Mouse (Mus musculus) granulocyte monocyte progenitor cell, adult 5-6 weeks (primary cell): ENCODE results near the gene Cdipt. TPM values are rescaled to one million over a fixed set of nuclear protein-coding genes. Genes with fewer than 3 reads are reported as not detected.
A peak's percentile ranks its signal among the peaks of the same experiment; 100 is the strongest.

Experiments used
- ATAC-seq: replicated peaks from 2 replicates; pipeline ENCODE4 v1.8.0; 2016; ENCODE audit warnings: mild to moderate bottlenecking, moderate TSS enrichment, inconsistent platforms; ENCODE audit not compliant: poor library complexity, severe bottlenecking
- total RNA-seq, 2 experiments: library from RNA; stranded (forward) in 1 of 2; stranded (reverse) in 1 of 2; fragments of 200-712, 200-1000 nt in 1 of 2; fragments of >200 nt in 1 of 2; fragmentation: Nextera tagmentation in 1 of 2; gene quantifications; 2 replicates each; pipeline ENCODE4 v1.2.3; 2014 to 2017

The Cdipt gene
- total RNA-seq, 2 experiments from 2014 or later, result 38.2 to 72.3 TPM

DNA sequence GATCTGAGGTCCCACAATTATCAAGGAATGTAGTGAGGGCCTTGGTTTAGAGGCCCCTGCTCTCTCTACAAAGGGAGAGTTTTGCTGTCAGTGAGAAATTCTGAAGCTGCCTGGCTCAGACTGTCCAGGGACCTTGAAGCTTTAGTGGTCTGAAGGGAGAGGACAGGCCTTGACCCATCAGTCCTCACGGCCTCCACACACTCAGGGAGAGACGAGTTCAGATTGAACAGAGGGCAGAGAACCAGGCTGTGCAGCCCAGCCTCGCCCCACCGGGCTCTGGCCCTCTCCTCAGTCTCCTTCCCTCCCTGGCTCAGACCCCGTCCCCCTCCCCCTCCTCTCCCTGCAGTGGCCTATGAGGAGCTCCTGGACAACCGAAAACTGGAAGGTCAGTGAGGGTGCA lies 8.4 kb upstream of the Cdipt start:
- no peak for ATAC-seq

GRCm38 (mm10) chr7:126975493-126975892 lies 221 bp upstream of the Cdipt start:
- peak; percentile 53 for ATAC-seq

DNA sequence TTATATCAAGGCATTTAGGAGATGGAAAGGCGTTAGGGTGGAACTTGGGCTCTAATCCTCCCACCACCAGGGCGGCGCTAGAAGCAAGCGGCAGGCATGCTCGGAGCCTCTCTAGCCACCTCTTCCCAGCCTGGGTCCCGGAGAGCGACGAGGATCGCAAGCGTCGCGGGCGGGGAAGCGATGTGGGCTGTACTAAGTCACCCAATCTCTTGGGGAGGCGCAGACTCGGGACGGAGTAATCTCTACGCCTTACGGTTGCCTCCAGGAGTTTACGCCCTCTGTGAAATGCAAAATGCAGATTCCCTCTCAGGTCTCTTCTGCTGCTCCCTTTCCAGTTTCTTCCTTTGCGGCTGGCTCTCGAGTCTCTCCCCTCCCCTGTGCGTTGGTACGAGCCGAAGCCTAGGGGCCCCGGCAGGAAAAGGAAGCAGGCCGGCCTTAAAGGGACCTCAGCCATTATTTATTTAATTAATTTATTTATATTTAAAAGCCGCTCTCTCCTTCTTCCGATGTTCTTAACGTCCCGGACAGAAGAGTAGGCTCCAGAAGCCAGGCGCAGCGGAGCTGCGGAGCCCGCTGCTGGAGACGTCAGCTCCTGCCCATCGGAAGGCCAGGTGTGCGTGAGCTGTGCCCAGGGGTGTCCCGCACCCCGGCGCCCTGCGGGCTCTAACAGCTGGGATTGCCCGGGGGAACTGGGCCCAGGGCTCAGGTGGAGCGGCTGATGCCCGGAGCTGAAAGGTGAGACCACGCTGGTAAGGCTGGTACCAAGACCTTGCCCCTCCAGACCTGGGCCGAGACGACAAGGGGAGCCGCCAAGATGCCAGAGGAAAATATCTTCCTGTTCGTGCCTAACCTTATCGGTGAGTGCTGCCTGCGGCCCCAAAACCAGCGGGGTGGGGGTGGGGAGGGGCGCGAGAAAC lies 494 bp downstream of the Cdipt start, which contains the start of gene Cdiptos:
Gene Cdiptos, minus strand, starts transcription at position 149 of the 917 bp plus-strand sequence.
- peak; percentile 91 for ATAC-seq

GRCm38 (mm10) chr7:126976878-126977459 lies 1.3 kb downstream of the Cdipt start:
- ATAC-seq, result no peak

GRCm38 (mm10) chr7:126978841-126979240 lies 3.1 kb downstream of the Cdipt start:
- no peak for ATAC-seq

GRCm38 (mm10) chr7:126981601-126982000 lies 5.9 kb downstream of the Cdipt start:
- no peak for ATAC-seq

- no peak for ATAC-seq
Measured at GRCm38 (mm10) chr7:126982054-126982453, 6.3 kb downstream of the Cdipt start.

DNA sequence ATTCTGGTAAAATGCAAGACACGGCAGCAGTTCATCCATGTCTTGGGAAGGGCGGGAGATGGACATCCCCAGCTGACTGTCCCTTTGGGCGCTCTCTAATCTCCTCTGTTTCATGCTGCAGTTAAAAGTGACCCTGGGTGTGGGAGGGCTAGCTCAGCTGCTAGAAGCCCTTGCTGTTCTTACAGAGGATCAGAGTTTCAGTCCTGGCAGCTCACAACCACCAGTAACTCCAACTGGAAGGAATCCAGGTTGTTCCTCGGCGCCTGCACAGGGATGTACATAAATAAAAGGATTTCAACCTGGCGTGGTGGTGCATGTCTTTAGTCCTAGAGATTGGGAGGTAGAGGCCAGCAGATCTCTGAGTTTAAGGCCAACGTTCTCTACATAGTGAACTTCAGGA lies 7.4 kb downstream of the Cdipt start:
- no peak for ATAC-seq

- ATAC-seq, result no peak
Measured at GRCm38 (mm10) chr7:126984667-126985444, 9.1 kb downstream of the Cdipt start.

- peak; percentile 33; the same call in 1 of the 2 replicates for ATAC-seq
Measured at GRCm38 (mm10) chr7:126986319-126986718, 10.6 kb downstream of the Cdipt start.

- ATAC-seq, result no peak
Measured at GRCm38 (mm10) chr7:126988816-126989215, 13.1 kb downstream of the Cdipt start.

DNA sequence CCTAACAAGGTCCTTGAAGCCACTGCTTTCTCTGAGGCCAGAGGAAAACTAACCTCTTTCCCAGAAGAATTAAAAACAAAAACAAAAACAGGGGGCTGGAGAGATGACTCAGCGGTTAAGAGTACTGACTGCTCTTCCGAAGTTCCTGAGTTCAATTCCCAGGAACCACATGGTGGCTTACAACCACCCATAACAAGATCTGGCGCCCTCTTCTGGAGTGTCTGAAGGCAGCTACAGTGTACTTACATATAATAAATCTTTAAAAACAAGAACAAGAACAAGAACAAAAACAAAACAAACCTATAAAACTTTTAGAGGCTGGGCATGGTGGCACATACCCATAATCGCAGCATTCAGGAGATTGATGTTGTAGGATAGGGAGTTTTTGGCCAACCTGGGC lies 20.7 kb downstream of the Cdipt start:
- ATAC-seq, result no peak

GRCm38 (mm10) chr7:126999568-126999967 lies 23.9 kb downstream of the Cdipt start:
- ATAC-seq, result no peak

- ATAC-seq, result no peak
Measured at GRCm38 (mm10) chr7:127003620-127004019, 27.9 kb downstream of the Cdipt start.

- ATAC-seq, result no peak
Measured at GRCm38 (mm10) chr7:127004122-127004875, 28.6 kb downstream of the Cdipt start.

DNA sequence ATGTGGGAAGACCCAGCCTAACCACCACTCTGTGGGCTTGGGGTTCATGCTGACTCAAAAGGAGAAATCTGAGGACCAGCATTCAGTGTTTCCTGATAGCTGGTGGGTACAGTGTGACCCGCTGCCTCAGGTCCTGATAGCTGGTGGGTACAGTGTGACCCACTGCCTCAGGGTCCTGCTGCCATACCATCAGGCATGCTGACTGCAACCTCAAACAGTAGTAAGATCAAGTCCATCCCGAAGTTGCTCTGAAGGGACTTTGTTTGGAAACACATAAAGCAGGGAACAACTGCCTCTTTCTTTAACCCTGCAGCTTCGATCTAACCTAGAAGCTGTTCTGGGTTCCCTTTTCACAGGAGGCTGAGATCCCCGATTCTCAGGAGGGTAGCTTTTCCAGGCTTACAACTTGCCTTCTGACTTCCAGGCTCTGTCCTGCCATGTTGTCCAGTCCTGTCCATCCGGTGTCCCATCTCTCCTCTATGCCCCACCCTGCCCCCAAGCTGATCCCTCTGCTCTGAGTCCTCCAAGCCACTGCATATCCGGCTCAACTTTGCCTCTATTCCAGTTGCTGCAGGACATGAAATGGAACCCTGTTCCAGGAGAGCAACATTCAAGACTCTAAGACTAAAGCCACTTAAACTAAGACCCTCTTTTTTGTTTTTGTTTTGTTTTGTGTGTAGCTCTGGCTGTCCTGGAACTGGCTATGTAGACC lies 31.8 kb downstream of the Cdipt start:
- no peak for ATAC-seq

DNA sequence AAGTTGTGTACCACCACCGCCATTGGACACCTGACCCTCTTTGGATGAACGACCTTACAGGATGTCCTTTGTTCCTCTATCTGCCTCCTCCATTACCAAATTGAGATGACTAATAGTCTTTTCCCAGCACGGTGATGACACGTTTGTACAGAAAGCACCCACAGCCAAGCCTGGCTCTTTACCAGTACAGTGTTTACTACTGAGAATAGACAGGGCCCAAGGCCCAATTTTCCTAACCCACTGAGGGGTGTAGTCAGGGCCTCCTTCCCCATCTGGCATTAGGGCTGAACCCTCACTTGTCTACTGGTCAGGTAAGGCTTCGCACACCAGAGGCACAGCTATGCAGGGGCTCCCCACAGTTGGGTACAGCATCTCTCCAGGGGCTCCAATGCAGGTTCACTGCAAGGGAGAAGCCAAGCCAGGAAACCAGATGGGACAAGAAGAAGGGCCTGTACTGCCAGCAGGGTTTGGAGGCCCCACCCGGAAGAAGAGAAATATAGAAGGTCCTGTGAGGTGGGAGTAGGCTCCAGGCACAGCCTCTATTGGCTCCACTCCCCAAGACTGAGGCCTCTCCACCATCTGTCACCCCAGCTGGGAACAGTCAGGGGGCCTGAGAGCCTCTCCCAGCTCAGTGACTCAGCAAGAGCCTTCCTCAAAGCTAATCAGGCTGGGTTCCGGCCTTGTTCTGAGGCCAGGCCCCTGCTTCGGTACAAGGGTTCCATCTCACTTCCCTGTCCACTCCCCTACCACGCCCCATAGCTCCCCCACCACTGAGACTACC lies 32.7 kb downstream of the Cdipt start:
- peak; percentile 93 for ATAC-seq

DNA sequence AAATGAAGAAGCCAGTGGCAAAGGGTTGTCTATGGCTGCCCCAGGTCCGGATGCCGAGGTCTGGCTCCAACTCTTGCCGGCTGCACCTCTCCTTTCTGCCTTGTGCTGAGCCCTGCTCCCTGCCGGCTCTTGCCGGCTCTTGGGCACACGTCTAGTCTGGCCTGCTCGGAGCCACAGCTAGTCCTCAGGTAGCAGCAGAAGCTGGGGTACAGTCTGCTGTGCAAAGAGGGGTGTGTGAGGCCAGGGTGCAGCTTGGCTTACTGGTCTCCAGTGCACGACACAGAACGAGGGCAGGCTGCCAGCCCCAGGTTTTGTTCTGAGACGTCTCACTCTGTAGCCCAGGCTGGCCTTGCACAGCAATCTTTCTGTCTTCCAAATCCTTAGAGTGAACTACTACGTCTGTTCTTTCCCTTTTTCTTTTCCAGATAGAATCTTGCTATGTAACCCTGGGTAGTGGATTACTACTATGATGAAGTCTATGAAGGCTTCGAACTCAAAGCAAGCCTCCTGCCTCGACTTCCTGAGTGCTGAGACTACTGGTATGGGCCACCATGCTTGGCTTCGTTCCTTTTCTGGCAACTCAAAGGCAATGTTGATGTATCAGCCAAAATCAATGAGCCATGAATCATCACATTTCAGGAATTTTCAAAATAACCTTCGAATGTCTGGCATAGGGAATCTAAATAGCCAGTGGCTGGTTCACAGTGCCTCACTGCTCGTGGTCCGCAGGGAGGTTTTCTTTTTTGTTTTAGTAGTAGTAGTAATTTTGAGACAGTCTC lies 33.8 kb downstream of the Cdipt start:
- no peak for ATAC-seq
